Mouse (Mus musculus) kidney, postnatal 0 days (tissue): ENCODE measurements around the gene Scn2b. TPM values are rescaled to one million over a fixed set of nuclear protein-coding genes. Genes with fewer than 3 reads are reported as not detected.
A peak's percentile ranks its signal among the peaks of the same experiment; 100 is the strongest.

Experiments used
- ATAC-seq: fragments of 200-750 bp; cut with Nextera tagmentation; replicated peaks from 2 replicates; pipeline ENCODE4 v1.8.0; 2017; ENCODE audit warnings: low read depth, moderate number of reproducible peaks, moderate TSS enrichment, moderate library complexity; ENCODE audit not compliant: low FRiP score
- DNase-seq: peaks from one replicate; pipeline ENCODE4 v3.0.0-alpha.2; 2016; ENCODE audit warnings: low spot score
- H3K27ac ChIP-seq: fragments of 300-500 bp; sonication (generic); 2 replicates; pipeline ENCODE4 v1.5.1; 2014; ENCODE audit warnings: mild to moderate bottlenecking
- H3K27me3 ChIP-seq: fragments of 300-500 bp; sonication (generic); 2 replicates; pipeline ENCODE4 v1.6.1; 2014; ENCODE audit warnings: low read length, mixed read lengths; ENCODE audit not compliant: insufficient read depth
- H3K36me3 ChIP-seq: fragments of 300-500 bp; sonication (generic); 2 replicates; pipeline ENCODE4 v1.6.1; 2014; ENCODE audit warnings: low read length, mixed read lengths; ENCODE audit not compliant: insufficient read depth
- H3K4me1 ChIP-seq: fragments of 300-500 bp; sonication (generic); replicated peaks from 2 replicates; pipeline ENCODE4 v1.6.1; 2014; ENCODE audit warnings: antibody characterized with exemption, low read length, mixed read lengths; ENCODE audit not compliant: insufficient read depth
- H3K4me2 ChIP-seq: fragments of 300-500 bp; sonication (generic); 2 replicates; pipeline ENCODE4 v1.6.1; 2014; ENCODE audit warnings: mild to moderate bottlenecking, low read length, moderate library complexity, mixed read lengths
- H3K4me3 ChIP-seq: fragments of 300-500 bp; sonication (generic); replicated peaks from 2 replicates; pipeline ENCODE4 v1.5.1; 2014; ENCODE audit warnings: low read depth, low read length
- H3K9ac ChIP-seq: fragments of 300-500 bp; sonication (generic); 2 replicates; pipeline ENCODE4 v1.6.1; 2014; ENCODE audit warnings: low read depth, low read length
- H3K9me3 ChIP-seq: fragments of 300-500 bp; sonication (generic); replicated peaks from 2 replicates; pipeline ENCODE4 v1.6.1; 2016; ENCODE audit warnings: low read length, inconsistent platforms, mixed read lengths
- CTCF ChIP-seq: IDR thresholded peaks from 2 replicates; pipeline ENCODE4 v1.5.1; 2016; ENCODE audit warnings: antibody characterized with exemption, low read depth, mild to moderate bottlenecking, moderate library complexity
- WGBS: fragments of 180-500 bp; shearing (Covaris S2); extraction: QIAGEN DNeasy Blood & Tissue Kit; methylation state at CpG from one replicate; pipeline ENCODE4 v1.1.7; 2014; 5-methylcytosine and 5-hydroxymethylcytosine counted together
- polyA plus RNA-seq: library from polyadenylated mRNA; unstranded; fragments of >200 nt; fragmentation: Nextera tagmentation; extraction: Ambion mirVana; gene quantifications from 2 replicates; pipeline ENCODE4 v1.2.1, GENCODE M21; 2015

Gene Scn2b
- polyA plus RNA-seq, 1 experiment from 2014 or later, result 2.4 TPM

DNA sequence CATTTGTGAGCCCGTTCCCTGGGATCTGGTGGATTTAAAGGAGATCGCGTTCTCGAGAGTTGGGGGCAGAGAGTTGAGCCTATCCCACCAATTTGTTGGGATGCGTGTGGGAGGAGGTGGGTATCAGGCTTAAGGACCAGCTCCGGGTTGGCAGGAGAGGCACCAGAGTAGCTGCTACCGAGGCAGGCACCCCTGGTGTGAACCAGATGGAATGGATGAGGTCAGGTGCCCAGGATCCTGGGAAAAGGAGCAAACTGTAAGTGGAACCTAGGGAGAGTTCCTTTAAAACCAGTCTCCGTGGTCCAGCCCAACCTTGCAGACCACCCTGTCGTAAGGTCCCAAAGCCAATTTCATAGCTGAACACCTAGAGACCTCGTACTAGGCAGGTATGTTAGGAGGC, 970 bp downstream of the Scn2b start:
- Histone ChIP-seq H3K4me2 (peak overlapping the region; percentile 67), H3K27me3 (no peaks in the 10 kb centered on the region; the same call in 1 of the 2 replicates), H3K9me3 (no peaks in the 10 kb centered on the region), H3K4me1 (peaks cover 11% of the 10 kb centered on the region; the same call in 1 of the 2 replicates), H3K27ac (no peak overlapping the region), H3K4me3 (peak overlapping the region; percentile 66), H3K9ac (peak overlapping the region; percentile 69), H3K36me3 (no peaks in the 10 kb centered on the region)
- no peak for ATAC-seq
- no peak for TF ChIP-seq CTCF
- 23% methylated on average over 10 of the region's 10 CpGs for whole genome bisulfite sequencing
- DNase-seq, result no peak

DNA sequence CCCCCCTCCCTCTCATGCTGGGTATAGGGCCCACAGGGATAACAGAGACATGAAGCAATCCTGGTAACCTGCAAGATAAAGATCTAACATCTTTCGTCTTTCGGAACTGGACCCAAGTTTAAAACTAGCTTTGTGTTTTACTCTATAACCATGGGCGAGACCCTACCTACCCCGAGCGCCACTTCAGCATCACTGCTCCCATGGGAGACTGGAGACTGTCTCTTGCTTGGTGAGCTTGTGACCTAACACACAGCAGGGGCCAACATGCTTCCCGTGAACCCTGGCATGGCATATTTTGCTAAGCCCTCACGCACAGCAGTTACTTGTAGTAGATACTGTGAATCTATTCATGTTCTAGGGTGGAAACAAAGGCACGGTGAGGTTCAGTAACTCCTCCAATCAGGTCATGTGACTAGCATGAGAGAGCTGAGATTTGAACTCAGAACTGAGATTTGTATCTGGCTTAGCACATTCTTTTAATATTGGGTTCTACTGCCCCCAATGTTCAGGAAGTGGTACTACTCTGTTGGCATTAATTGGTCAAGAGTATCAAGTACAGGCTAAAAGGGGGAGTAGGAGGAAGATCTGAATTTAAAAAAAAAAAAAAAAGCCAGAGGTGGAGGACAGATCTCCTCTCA, 1.9 kb downstream of the Scn2b start:
- no peak for DNase-seq
- no peak overlapping the region for H3K4me3 ChIP-seq
- H3K9me3 ChIP-seq, result no peaks in the 10 kb centered on the region
- TF ChIP-seq CTCF, result peak; percentile 47; the same call in 1 of the 2 replicates
- 91% methylated on average over 8 of the region's 8 CpGs for WGBS
- no peaks in the 10 kb centered on the region for H3K36me3 ChIP-seq
- peaks cover 11% of the 10 kb centered on the region; the same call in 1 of the 2 replicates for H3K4me1 ChIP-seq
- no peak for ATAC-seq
- H3K4me2 ChIP-seq, result no peak overlapping the region
- H3K9ac ChIP-seq, result no peak overlapping the region
- H3K27me3 ChIP-seq, result no peaks in the 10 kb centered on the region; the same call in 1 of the 2 replicates
- H3K27ac ChIP-seq, result no peak overlapping the region

DNA sequence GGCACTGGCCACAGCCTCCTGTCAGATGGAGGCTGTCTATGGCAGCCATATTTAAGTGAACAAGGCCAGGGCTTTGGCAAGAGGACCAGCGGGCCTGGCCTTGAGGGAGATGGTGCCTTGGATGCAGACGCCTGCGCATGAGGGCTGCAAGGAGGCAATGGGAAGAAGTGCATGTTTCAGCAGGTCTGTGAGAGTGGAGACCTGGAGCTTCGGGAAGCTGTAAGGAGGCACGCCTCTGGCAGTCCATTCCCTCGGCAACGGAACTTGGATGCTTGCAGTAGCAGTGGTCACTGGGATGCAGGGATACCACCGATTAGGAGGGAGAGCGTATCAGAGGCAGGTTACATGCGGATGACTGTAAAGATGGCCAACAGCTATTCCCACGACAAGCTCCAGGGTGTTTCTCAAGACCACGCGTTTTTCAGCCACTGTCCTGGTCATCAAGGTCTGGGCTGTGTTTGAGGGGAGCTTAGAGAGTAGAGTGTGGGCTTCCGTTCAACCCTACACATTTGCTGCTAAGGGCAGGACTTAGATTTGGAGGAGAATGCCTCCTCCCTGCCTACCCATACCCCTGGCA, 2.5 kb downstream of the Scn2b start:
- no peaks in the 10 kb centered on the region for H3K36me3 ChIP-seq
- H3K4me3 ChIP-seq, result no peak overlapping the region
- no peak for TF ChIP-seq CTCF
- no peaks in the 10 kb centered on the region for H3K9me3 ChIP-seq
- peaks cover 11% of the 10 kb centered on the region; the same call in 1 of the 2 replicates for H3K4me1 ChIP-seq
- no peak overlapping the region for H3K4me2 ChIP-seq
- WGBS, result 89% methylated on average over 14 of the region's 14 CpGs
- DNase-seq, result no peak
- no peak for ATAC-seq
- H3K27ac ChIP-seq, result no peak overlapping the region
- no peak overlapping the region for H3K9ac ChIP-seq
- no peaks in the 10 kb centered on the region; the same call in 1 of the 2 replicates for H3K27me3 ChIP-seq

GRCm38 (mm10) chr9:45120567-45120966, 3.0 kb downstream of the Scn2b start:
- Histone ChIP-seq H3K36me3 (no peaks in the 10 kb centered on the region), H3K9ac (no peak overlapping the region), H3K4me3 (no peak overlapping the region), H3K9me3 (no peaks in the 10 kb centered on the region), H3K27me3 (no peaks in the 10 kb centered on the region; the same call in 1 of the 2 replicates), H3K4me2 (no peak overlapping the region), H3K27ac (no peak overlapping the region), H3K4me1 (peaks cover 11% of the 10 kb centered on the region; the same call in 1 of the 2 replicates)
- ATAC-seq (no peak), DNase-seq (no peak)
- WGBS, result 92% methylated on average over 6 of the region's 6 CpGs
- TF ChIP-seq CTCF, result no peak

DNA sequence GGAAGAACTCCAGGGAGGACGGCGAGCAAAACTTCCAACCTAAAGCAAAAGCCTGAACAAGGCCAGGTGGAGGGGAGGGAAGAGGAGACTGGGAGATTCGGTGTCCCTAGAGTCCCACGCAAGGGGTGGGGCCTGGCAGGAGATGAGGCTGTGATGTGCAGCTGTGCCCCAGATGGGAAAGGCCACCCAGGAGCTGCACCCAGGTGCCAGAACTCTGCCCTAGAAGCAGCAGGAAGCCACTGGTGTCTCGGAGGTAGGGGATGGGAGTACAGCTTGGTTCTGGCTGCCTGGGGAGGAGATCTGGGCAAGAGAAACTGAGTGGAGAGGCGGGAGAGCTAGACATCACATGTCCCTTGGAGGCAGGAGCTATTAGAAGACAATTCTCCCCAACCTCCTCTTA, 3.4 kb downstream of the Scn2b start:
- Histone ChIP-seq H3K36me3 (no peaks in the 10 kb centered on the region), H3K9me3 (no peaks in the 10 kb centered on the region), H3K4me3 (no peak overlapping the region), H3K4me2 (no peak overlapping the region), H3K27me3 (no peaks in the 10 kb centered on the region; the same call in 1 of the 2 replicates), H3K4me1 (peaks cover 11% of the 10 kb centered on the region; the same call in 1 of the 2 replicates), H3K27ac (no peak overlapping the region), H3K9ac (no peak overlapping the region)
- no peak for TF ChIP-seq CTCF
- no peak for ATAC-seq
- DNase-seq, result no peak
- WGBS, result 63% methylated on average over 6 of the region's 6 CpGs

DNA sequence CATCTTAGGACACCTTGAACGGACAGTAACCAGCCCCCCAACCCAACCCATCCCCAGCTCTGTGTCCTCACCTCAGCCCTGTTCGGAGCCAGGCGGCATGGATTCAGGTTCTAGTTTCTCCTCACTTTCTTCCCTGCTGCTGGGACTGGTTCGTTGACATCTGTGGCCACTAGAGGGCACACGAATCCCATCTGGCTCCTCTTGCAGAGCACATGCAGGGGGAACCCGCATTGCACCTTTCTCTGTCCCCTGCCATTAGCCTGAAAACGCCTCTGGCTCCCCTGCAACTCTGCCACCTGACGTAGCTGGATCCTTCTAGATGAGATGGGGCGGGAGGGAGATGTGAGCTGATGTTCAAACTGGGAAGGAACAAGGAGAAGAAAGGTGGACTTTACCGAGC, 4.2 kb downstream of the Scn2b start:
- TF ChIP-seq CTCF, result peak; percentile 93
- peak; percentile 84 for DNase-seq
- no peaks in the 10 kb centered on the region for H3K36me3 ChIP-seq
- peak; percentile 40; the same call in 1 of the 2 replicates for ATAC-seq
- no peak overlapping the region for H3K27ac ChIP-seq
- 0% methylated on average over 10 of the region's 10 CpGs for WGBS
- peaks cover 11% of the 10 kb centered on the region; the same call in 1 of the 2 replicates for H3K4me1 ChIP-seq
- peak overlapping the region; percentile 18; the same call in 1 of the 2 replicates for H3K9ac ChIP-seq
- no peaks in the 10 kb centered on the region for H3K27me3 ChIP-seq
- H3K4me3 ChIP-seq, result no peak overlapping the region
- H3K4me2 ChIP-seq, result peak overlapping the region; percentile 27; the same call in 1 of the 2 replicates
- H3K9me3 ChIP-seq, result no peaks in the 10 kb centered on the region
